Mouse (Mus musculus) embryo, embryonic 9.5 days (tissue): Measurements from ENCODE around the gene Jak1.

Source experiments
- DNase-seq: peaks from one replicate; pipeline ENCODE4 v3.0.0-alpha.2; 2017; ENCODE audit errors: extremely low spot score

Jak1 gene

GRCm38 (mm10) chr4:101192241-101192976 is 72.7 kb downstream of the Jak1 start:
- DNase-seq, result no peak

DNA sequence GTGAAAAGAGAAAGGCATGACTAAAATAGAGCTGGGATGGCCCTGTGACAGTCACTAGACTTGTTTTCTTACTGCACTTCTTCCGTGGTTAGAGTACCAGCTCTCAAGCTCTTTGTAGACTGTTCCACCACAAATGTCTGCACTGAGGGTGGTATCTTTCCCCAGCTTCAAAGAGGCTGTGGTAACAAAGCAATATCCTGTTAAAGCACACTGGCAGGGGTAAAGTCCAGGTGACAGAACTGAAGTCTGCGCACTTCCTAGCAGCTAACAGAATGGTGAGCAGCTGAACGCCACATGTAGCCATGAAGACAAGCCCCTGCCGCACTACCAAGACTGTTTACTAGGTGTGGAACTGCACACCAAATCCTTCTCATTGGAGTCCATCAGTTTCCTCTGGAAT is 77.7 kb downstream of the Jak1 start:
- DNase-seq, result no peak

- DNase-seq, result no peak
These were observed 78.5 kb downstream of the Jak1 start for GRCm38 (mm10) chr4:101186591-101186990.

- no peak for DNase-seq
These were observed 79.9 kb downstream of the Jak1 start for GRCm38 (mm10) chr4:101185216-101185615.

GRCm38 (mm10) chr4:101182603-101183011 is 82.5 kb downstream of the Jak1 start:
- no peak for DNase-seq

DNA sequence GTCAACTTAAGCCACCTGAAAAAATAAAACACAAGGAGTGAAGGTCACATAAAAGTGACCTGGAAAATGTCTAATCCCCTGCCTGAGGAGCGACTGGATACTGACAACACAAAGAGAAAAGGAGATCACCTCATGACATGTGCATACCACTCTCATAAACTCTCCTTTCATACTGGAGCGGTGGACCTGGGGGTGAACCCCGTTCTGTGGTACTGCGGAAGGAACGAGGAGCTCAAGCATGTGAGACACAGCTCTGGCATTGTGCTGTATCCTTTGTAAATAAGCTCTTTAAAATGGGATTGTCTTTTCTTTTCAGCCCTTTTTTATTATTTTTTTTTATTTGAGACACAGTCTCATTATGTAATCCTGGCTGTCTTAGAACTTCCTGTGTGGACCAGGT is 84.4 kb downstream of the Jak1 start:
- DNase-seq, result no peak

DNA sequence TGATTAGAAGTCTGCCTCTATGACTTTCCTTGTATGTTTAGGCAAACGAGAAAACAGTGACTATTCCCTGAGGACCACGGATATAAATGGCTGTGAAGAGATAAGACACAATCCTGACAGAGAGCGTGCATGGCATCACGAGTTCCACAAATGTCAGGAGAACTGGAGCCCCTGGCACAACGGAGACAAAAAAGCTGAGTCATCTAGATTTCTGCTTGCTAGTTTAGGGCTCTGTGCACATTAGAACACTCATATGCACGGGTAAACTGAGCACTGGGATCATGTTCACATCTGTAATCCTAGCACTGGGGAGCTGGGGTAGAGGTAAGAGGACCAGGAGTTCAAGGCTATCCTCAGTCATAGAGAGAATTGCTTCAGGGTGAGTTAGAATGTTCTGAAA is 85.2 kb downstream of the Jak1 start:
- no peak for DNase-seq

DNA sequence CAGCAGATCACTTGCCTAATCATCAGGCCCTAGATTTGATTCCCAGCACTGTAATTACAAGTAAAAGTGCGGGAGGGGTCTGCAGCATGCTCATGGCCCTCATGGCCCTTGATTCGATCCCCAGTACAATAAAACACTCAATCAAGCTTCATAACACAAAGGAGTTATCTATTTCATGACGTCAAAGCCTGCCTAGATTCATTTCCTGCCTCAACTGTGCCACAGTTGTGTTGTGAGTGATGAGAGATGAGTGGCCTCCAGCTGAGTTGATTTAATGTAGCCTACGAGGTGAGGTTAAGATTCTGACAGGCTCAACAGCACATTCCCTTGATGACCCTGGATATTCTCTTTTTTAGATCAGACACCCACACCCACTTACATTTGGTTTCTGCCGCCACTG is 86.0 kb downstream of the Jak1 start:
- no peak for DNase-seq

DNA sequence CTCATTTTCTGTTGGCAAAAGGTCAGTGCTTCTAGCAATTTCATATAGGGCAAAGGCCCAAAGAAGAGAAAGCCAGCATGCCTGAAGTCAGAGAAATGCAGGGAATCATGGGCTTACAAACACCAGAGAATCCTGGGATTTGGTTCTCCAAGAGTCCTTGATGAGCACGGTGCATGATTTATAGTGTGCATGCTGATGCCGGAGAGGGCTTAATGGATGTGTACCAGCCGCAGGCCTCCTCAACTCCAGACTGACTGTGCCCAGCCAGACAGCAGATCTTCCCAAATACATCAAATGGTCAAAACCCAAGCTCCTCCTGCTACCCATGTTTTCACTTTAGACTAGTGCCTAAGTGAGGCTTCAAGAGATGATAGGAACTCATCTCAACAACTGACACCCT is 87.3 kb downstream of the Jak1 start:
- no peak for DNase-seq

GRCm38 (mm10) chr4:101176123-101176522 is 89.0 kb downstream of the Jak1 start:
- no peak for DNase-seq

- DNase-seq, result no peak
These were observed 90.0 kb downstream of the Jak1 start for GRCm38 (mm10) chr4:101174916-101175625.

GRCm38 (mm10) chr4:101172738-101173137 is 92.3 kb downstream of the Jak1 start:
- no peak for DNase-seq

DNA sequence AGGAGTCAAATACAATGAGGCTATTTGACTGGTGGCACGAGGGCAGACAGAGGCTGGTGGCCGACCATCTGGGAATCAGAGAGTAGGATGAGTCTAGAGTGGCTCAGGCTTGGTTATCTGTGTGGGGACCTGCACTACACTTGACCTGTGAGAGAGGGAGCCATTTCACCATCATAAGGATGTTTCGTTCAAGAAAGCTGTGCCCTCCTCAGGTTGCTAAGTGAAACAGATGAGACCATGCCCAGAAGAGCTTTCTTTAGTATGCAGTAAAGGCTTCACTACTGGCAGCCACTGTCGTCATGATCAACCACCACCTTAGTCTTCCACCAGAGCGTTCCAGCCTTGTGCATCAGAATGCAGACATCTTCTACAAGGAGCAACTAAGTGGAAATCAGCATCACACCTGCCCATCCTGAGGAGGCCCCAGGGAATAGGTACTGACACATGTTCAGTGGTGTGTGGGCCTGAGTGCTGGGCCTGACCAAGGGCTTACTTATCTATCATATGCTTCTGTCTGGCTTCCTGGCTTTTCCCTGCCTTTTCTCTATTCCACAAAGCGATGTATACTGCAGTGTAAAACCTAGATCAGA is 96.8 kb downstream of the Jak1 start:
- DNase-seq, result peak; percentile 26

GRCm38 (mm10) chr4:101167777-101168176 is 97.3 kb downstream of the Jak1 start:
- no peak for DNase-seq

GRCm38 (mm10) chr4:101165776-101166175 is 99.3 kb downstream of the Jak1 start:
- DNase-seq, result no peak

DNA sequence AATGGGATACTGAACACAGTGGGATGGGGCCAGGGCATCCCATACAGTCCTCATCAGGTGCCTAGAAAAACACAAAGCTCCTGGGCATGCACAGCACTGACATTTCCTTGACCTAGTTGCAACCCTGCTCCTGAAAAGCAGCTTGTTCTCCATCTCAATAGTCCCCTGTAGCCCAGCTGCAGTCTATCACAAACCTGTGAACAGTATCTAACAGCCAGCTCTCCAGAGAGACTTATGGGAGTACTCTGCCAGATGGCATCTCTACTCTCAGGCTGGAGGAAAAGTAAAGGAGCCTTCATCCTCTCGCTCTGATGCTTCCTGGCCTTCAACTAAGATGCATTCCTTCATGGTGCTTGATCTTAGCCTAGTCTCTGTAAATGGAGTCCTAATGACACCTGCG is 100.4 kb downstream of the Jak1 start:
- no peak for DNase-seq

GRCm38 (mm10) chr4:101164189-101164588 is 100.9 kb downstream of the Jak1 start:
- no peak for DNase-seq

GRCm38 (mm10) chr4:101160821-101161220 is 104.3 kb downstream of the Jak1 start:
- DNase-seq, result no peak

DNA sequence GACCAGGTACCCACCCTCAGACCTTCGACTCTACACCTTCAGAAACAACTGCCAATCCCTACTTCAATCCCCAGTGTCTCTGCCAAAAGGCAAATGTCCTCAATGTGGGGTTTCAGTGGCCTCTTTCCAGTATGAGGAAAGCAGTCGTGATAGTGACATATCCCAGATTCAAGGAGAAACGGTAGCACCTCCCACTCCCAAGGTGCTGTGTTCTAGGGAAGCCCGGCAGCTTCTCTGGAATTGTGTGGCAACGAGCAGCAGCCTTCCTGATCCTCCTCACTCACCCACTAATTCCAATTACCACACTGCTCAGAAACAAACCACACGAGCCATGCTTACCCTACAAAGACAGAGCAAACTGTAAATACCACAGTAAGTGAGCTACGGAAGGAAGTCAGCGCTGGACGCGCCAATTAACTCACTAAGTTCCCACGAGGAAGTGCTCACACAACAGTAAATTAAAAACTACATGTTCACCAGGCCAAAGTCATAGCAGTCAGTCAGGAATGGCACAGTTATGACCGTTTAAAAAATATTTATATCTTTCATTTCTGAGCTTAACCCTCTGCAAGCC is 105.8 kb downstream of the Jak1 start:
- no peak for DNase-seq

DNA sequence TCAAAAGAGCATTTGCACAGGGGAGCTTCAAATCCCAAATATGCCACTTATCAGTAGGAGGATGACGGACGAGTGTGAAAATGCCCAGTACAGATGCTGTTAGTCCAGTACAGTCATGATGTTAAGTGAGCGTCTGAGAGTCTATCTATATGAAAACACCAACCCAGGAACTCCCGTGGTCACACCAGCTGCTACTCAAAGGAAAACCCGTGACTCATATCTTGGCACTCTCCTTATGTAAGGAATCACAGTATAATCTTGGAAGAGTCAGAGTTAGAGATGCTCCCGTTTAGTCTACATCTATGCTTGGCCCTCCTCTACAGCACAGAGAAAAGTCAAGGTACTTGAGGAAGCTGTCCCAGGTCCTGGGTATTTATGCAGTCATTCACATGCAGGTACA is 106.8 kb downstream of the Jak1 start:
- DNase-seq, result no peak

- DNase-seq, result no peak
These were observed 107.6 kb downstream of the Jak1 start for GRCm38 (mm10) chr4:101157476-101157875.

DNA sequence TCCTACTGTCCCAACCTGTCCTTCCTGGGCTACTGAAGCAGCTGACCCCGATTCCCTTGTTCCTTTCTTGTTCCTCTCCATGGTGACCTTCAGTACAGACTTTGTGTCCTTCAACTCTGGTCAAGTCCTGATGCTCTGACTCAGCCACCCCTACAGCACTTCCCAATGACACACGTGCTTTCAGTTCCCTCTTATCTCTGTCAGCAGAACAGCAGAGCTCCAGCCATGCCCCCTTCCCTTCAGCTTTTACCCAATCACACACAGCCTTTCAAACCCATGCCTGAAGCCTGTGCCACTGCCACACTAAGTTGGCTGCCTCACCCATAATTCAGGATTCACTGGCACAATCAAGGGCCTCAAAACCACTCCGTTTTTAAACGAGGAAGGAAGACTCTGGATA is 109.5 kb downstream of the Jak1 start:
- DNase-seq, result no peak
